Mouse (Mus musculus): ENCODE measurements around the gene Ralgapa2.

GRCm38 (mm10) chr2:146384582-146384981 is 127.6 kb downstream of the Ralgapa2 start:
- TF ChIP-seq CTCF (IDR thresholded peaks at IDR 0.05; ENCODE audit: low read depth, low read length) (no peak), EP300 (IDR thresholded peaks at IDR 0.05; ENCODE audit: insufficient read depth, low read depth, low read length) (no peak), POLR2A (IDR thresholded peaks at IDR 0.05; ENCODE audit: insufficient read depth, low read length) (no peak)

Data from ES-Bruce4 (cell line).